Comparison of ENCODE assay signal across 13 mouse cellular contexts in genomic region chr13:51731474-51731873, GRCm38 (mm10).
A peak's percentile ranks its signal among the peaks of the same experiment; 100 is the strongest.
DNase-seq lines count a peak whose midpoint lies in the region; TF ChIP-seq lines count a peak whose summit lies in the region.
"Had no signal": no experiment of that assay in that cellular context is flagged by ENCODE, and none has a peak within 500 bp of the region (broad histone marks: within the 10 kb centered on the region; RNA-seq: fewer than 3 reads in every experiment).

No protein-coding gene starts in this region.

- DNase-seq in layer of hippocampus, adult 2 months (ENCODE audit: low spot score in 2 of 2) = no peak
- no peak for DNase-seq in layer of hippocampus, postnatal 25 days (ENCODE audit: extremely low spot score in 1 of 2, low spot score in 1 of 2)
- peak; percentile 76 to 88 for DNase-seq in cerebellum, adult 18-20 months
- peak; percentile 86 for DNase-seq in gastrocnemius, adult 2 months
- no peak for DNase-seq in frontal cortex, postnatal 25 days (ENCODE audit: low spot score in 2 of 2)
- DNase-seq in urinary bladder, postnatal 36 days (ENCODE audit: low spot score in 2 of 2) = no peak
- DNase-seq in spleen, adult 18-20 months = no peak
- DNase-seq: embryo, embryonic 11 days; kidney, adult 8-10 months had no signal

- H3K9me3 ChIP-seq in E14TG2a.4 (ENCODE audit: low read length) = no peaks in the 10 kb centered on the region
- H3K9me3 ChIP-seq: stomach, embryonic 15.5 days had no signal

- intact Hi-C loops in gastrocnemius, adult 2 months (cut with DNase I) = loop anchor here (1.0 kb wide), 1 partner anchor 52 kb away; no protein-coding TSS in a partner anchor

- peak overlapping the region; percentile 71 for H3K27ac ChIP-seq in layer of hippocampus, adult 2 months
- H3K27ac ChIP-seq in gastrocnemius, adult 2 months = peak overlapping the region; percentile 87
- H3K27ac ChIP-seq: liver, embryonic 14.5 days; stomach, embryonic 15.5 days had no signal

- H3K36me3 ChIP-seq in E14TG2a.4 (ENCODE audit: insufficient read depth, low read length) = no peaks in the 10 kb centered on the region
- H3K36me3 ChIP-seq: stomach, embryonic 15.5 days had no signal

- TF ChIP-seq CTCF in layer of hippocampus, adult 2 months (conservative IDR thresholded peaks at IDR 0.05) = no peak
- no peak for TF ChIP-seq CTCF in E14TG2a.4 (conservative IDR thresholded peaks at IDR 0.05; ENCODE audit: low read length)
- no peak; the same call in 1 of the 2 replicates for TF ChIP-seq CTCF in gastrocnemius, adult 2 months (IDR thresholded peaks at IDR 0.05)

- H3K27me3 ChIP-seq in E14TG2a.4 (ENCODE audit: insufficient read depth, low read length) = no peaks in the 10 kb centered on the region
- H3K27me3 ChIP-seq: stomach, embryonic 15.5 days had no signal

- peaks cover 72% of the 10 kb centered on the region for H3K4me1 ChIP-seq in E14TG2a.4 (replicated peaks; ENCODE audit: low read depth, low read length)

- no peak overlapping the region for H3K4me3 ChIP-seq in layer of hippocampus, adult 2 months
- peak overlapping the region; percentile 56 for H3K4me3 ChIP-seq in E14TG2a.4 (replicated peaks; ENCODE audit: low read length)
- H3K4me3 ChIP-seq in gastrocnemius, adult 2 months = no peak overlapping the region
- H3K4me3 ChIP-seq: erythroblast, embryonic 14.5 days; stomach, embryonic 15.5 days had no signal

Comparison
In these comparisons a context has a peak if more than half of its experiments do, and no peak if none do; other contexts are left out.
1. DNase-seq: peak in cerebellum, adult 18-20 months (2 of 2) and gastrocnemius, adult 2 months (single experiment); none in layer of hippocampus, adult 2 months (0 of 2), layer of hippocampus, postnatal 25 days (0 of 2), frontal cortex, postnatal 25 days (0 of 2), urinary bladder, postnatal 36 days (0 of 2) and spleen, adult 18-20 months (0 of 2).